ENCODE assay signal across 8 mouse cellular contexts in genomic region chr3:50443942-50444341, GRCm38 (mm10). TPM values are rescaled to one million over a fixed set of nuclear protein-coding genes. Genes with fewer than 3 reads are reported as not detected.
A peak's percentile ranks its signal among the peaks of the same experiment; 100 is the strongest.
DNase-seq lines count a peak whose midpoint lies in the region; ATAC-seq and TF ChIP-seq lines count a peak whose summit lies in the region.

No protein-coding gene starts in this region.

- H3K9ac ChIP-seq in heart, embryonic 13.5 days: peak overlapping the region; percentile 51
- no peak overlapping the region for H3K9ac ChIP-seq in hindbrain, embryonic 13.5 days
- peak overlapping the region; percentile 2; the same call in 1 of the 2 replicates for H3K9ac ChIP-seq in midbrain, embryonic 11.5 days (ENCODE audit: low read length)

- TF ChIP-seq CTCF in Patski (IDR thresholded peaks at IDR 0.05): no peak

- in situ Hi-C loops in Patski (cut with MboI; ENCODE audit: low pct_unique_long_range_greater_than_20kb): loop anchor here (25.0 kb wide), 1 partner anchor 893 kb away; the partner anchor contains the start of gene Elf2

- no peak overlapping the region for H3K27ac ChIP-seq in heart, embryonic 13.5 days (replicated peaks)
- no peak overlapping the region for H3K27ac ChIP-seq in hindbrain, embryonic 13.5 days
- no peak overlapping the region for H3K27ac ChIP-seq in midbrain, embryonic 11.5 days (ENCODE audit: low read depth, low read length)

- POLR2A ChIA-PET in Patski (lab: Charles Lee): interaction anchor here (1.0 kb wide), 1 partner anchor 66 kb away, joined by 7 read pairs; no protein-coding TSS in a partner anchor

- H3K4me2 ChIP-seq in heart, embryonic 13.5 days: peak overlapping the region; percentile 70
- peak overlapping the region; percentile 62 for H3K4me2 ChIP-seq in hindbrain, embryonic 13.5 days
- H3K4me2 ChIP-seq in midbrain, embryonic 11.5 days: peak overlapping the region; percentile 56

- H3K27me3 ChIP-seq in heart, embryonic 13.5 days (replicated peaks): no peaks in the 10 kb centered on the region
- H3K27me3 ChIP-seq in Patski: peaks cover 15% of the 10 kb centered on the region
- no peaks in the 10 kb centered on the region for H3K27me3 ChIP-seq in hindbrain, embryonic 13.5 days
- H3K27me3 ChIP-seq in midbrain, embryonic 11.5 days (ENCODE audit: control insufficient read depth, insufficient read depth, low read length): no peaks in the 10 kb centered on the region

- whole genome bisulfite sequencing in heart, embryonic 13.5 days: 35% methylated on average over 9 of the region's 9 CpGs
- 21% methylated on average over 9 of the region's 9 CpGs for WGBS in hindbrain, embryonic 13.5 days
- WGBS in midbrain, embryonic 11.5 days: 19% methylated on average over 9 of the region's 9 CpGs

- H3K4me1 ChIP-seq in heart, embryonic 13.5 days: peaks cover 10% of the 10 kb centered on the region; the same call in 1 of the 2 replicates
- peaks cover 15% of the 10 kb centered on the region for H3K4me1 ChIP-seq in hindbrain, embryonic 13.5 days (replicated peaks)
- 0 out of 2 replicates have a peak, but pooled peaks cover 6% of the 10 kb centered on the region for H3K4me1 ChIP-seq in midbrain, embryonic 11.5 days (ENCODE audit: control insufficient read depth, insufficient read depth, low read length)

- CTCF ChIA-PET in Patski (lab: Charles Lee): interaction anchor here (0.6 to 1.4 kb wide), 4 partner anchors 11 to 65 kb away, joined by 3 read pairs; no protein-coding TSS in a partner anchor

- ATAC-seq in heart, embryonic 13.5 days (ENCODE audit: extremely low read depth, insufficient number of reproducible peaks, low FRiP score, low TSS enrichment): no peak
- peak; percentile 22 for ATAC-seq in Patski
- peak; percentile 24; the same call in 1 of the 2 replicates for ATAC-seq in hindbrain, embryonic 13.5 days (ENCODE audit: low FRiP score)
- peak; percentile 40 for ATAC-seq in midbrain, embryonic 11.5 days (ENCODE audit: low FRiP score)
- no peak for ATAC-seq in inflammation-experienced regulatory T-cells, adult 6 months

- H3K36me3 ChIP-seq in heart, embryonic 13.5 days: no peaks in the 10 kb centered on the region
- no peaks in the 10 kb centered on the region for H3K36me3 ChIP-seq in hindbrain, embryonic 13.5 days
- no peaks in the 10 kb centered on the region for H3K36me3 ChIP-seq in midbrain, embryonic 11.5 days (ENCODE audit: control insufficient read depth, insufficient read depth, low read length)

- peak overlapping the region; percentile 46 for H3K4me3 ChIP-seq in heart, embryonic 13.5 days
- H3K4me3 ChIP-seq in hindbrain, embryonic 13.5 days: peak overlapping the region; percentile 34
- peak overlapping the region; percentile 22; the same call in 1 of the 2 replicates for H3K4me3 ChIP-seq in midbrain, embryonic 11.5 days (ENCODE audit: low read depth, low read length)

- DNase-seq in heart, postnatal 4 days: no peak
- no peak for DNase-seq in Patski (ENCODE audit: low read depth, low spot score)
- DNase-seq in midbrain, embryonic 11.5 days (ENCODE audit: low spot score, missing footprints): peak; percentile 90
- DNase-seq in frontal cortex, postnatal 36 days (ENCODE audit: low spot score in 2 of 2): no peak
- no peak for DNase-seq in urinary bladder, postnatal 10 days (ENCODE audit: low spot score)

- no peaks in the 10 kb centered on the region for H3K9me3 ChIP-seq in heart, embryonic 13.5 days
- no peaks in the 10 kb centered on the region for H3K9me3 ChIP-seq in hindbrain, embryonic 13.5 days
- H3K9me3 ChIP-seq in midbrain, embryonic 11.5 days (ENCODE audit: control insufficient read depth, low read length): no peaks in the 10 kb centered on the region

RNA-seq across cellular contexts. Expression of gene Slc7a11, which starts 0.5 kb away (rescaled TPM):
- 0.12 and 0.17 TPM in 2 replicates for polyA plus RNA-seq in heart, embryonic 13.5 days (2015; fragmentation: Nextera tagmentation; extraction: Ambion mirVana)
- total RNA-seq in heart, postnatal 4 days (2021): under 1 TPM; 0.02 to 0.19 TPM
- polyA plus RNA-seq in Patski (2021): 1.2 TPM
- 3.1 and 3.9 TPM in 2 replicates for polyA plus RNA-seq in hindbrain, embryonic 13.5 days (2015; fragmentation: Nextera tagmentation; extraction: Ambion mirVana)
- polyA plus RNA-seq in midbrain, embryonic 11.5 days (2014; fragmentation: Nextera tagmentation; extraction: Ambion mirVana): 0.68 and 0.96 TPM in 2 replicates
- polyA plus RNA-seq in inflammation-experienced regulatory T-cells, adult 6 months (2017; shearing (Covaris generic)): under 1 TPM in 2 of 3 experiments, not detected in 1; 0.15 to 0.31 TPM

Comparison
In these comparisons a context has a peak if more than half of its experiments do, and no peak if none do; other contexts are left out.
1. ATAC-seq: peak in Patski (single experiment), hindbrain, embryonic 13.5 days (single experiment) and midbrain, embryonic 11.5 days (single experiment); none in heart, embryonic 13.5 days (single experiment) and inflammation-experienced regulatory T-cells, adult 6 months (single experiment).
2. Peak in every context shown above with its lines, with median percentiles within 50 percentile points of each other: H3K4me2 ChIP-seq and H3K4me3 ChIP-seq.